Mouse (Mus musculus): ENCODE measurements around the gene Cspg5. TPM values are rescaled to one million over a fixed set of nuclear protein-coding genes. Genes with fewer than 3 reads are reported as not detected.

Cspg5 gene
- polyA plus RNA-seq, 1 experiment from 2014 or later, result 2.9 TPM

GRCm38 (mm10) chr9:110259118-110259517, 15.5 kb downstream of the Cspg5 start:
- Histone ChIP-seq H3K4me1 (0 out of 2 replicates have a peak, but pooled peaks cover 2% of the 10 kb centered on the region), H3K9ac (no peak overlapping the region), H3K4me2 (no peak overlapping the region), H3K36me3 (no peaks in the 10 kb centered on the region), H3K9me3 (replicated peaks) (no peaks in the 10 kb centered on the region), H3K27ac (no peak overlapping the region), H3K27me3 (no peaks in the 10 kb centered on the region), H3K4me3 (replicated peaks) (no peak overlapping the region)
- WGBS, result 87% methylated on average over 3 of the region's 3 CpGs
- no peak for ATAC-seq (replicated peaks; ENCODE audit: low FRiP score)

- H3K9ac ChIP-seq, result no peak overlapping the region
- no peak overlapping the region for H3K4me3 ChIP-seq (replicated peaks)
- H3K9me3 ChIP-seq (replicated peaks), result no peaks in the 10 kb centered on the region
- H3K27ac ChIP-seq, result no peak overlapping the region
- H3K36me3 ChIP-seq, result no peaks in the 10 kb centered on the region
- 89% methylated on average over 8 of the region's 8 CpGs for WGBS
- no peaks in the 10 kb centered on the region for H3K27me3 ChIP-seq
- ATAC-seq (replicated peaks; ENCODE audit: low FRiP score), result no peak
- H3K4me2 ChIP-seq, result no peak overlapping the region
- no peaks in the 10 kb centered on the region for H3K4me1 ChIP-seq
Measured at GRCm38 (mm10) chr9:110263181-110263580, 19.6 kb downstream of the Cspg5 start.

- no peaks in the 10 kb centered on the region for H3K9me3 ChIP-seq (replicated peaks)
- WGBS, result 61% methylated on average over 9 of the region's 9 CpGs
- no peak for ATAC-seq (replicated peaks; ENCODE audit: low FRiP score)
- H3K9ac ChIP-seq, result no peak overlapping the region
- H3K4me1 ChIP-seq, result 0 out of 2 replicates have a peak, but pooled peaks cover 2% of the 10 kb centered on the region
- H3K36me3 ChIP-seq, result no peaks in the 10 kb centered on the region
- no peak overlapping the region for H3K27ac ChIP-seq
- H3K4me2 ChIP-seq, result no peak overlapping the region
- H3K4me3 ChIP-seq (replicated peaks), result no peak overlapping the region
- H3K27me3 ChIP-seq, result no peaks in the 10 kb centered on the region
Measured at GRCm38 (mm10) chr9:110264991-110265390, 21.4 kb downstream of the Cspg5 start.

GRCm38 (mm10) chr9:110268416-110268815, 24.8 kb downstream of the Cspg5 start:
- Histone ChIP-seq H3K4me3 (replicated peaks) (no peak overlapping the region), H3K27ac (no peak overlapping the region), H3K4me1 (0 out of 2 replicates have a peak, but pooled peaks cover 2% of the 10 kb centered on the region), H3K4me2 (no peak overlapping the region), H3K9me3 (replicated peaks) (no peaks in the 10 kb centered on the region), H3K9ac (no peak overlapping the region), H3K36me3 (no peaks in the 10 kb centered on the region), H3K27me3 (no peaks in the 10 kb centered on the region)
- 88% methylated on average over 10 of the region's 10 CpGs for WGBS
- no peak for ATAC-seq (replicated peaks; ENCODE audit: low FRiP score)

GRCm38 (mm10) chr9:110272330-110272729, 28.7 kb downstream of the Cspg5 start:
- ATAC-seq (replicated peaks; ENCODE audit: low FRiP score), result no peak
- Histone ChIP-seq H3K4me2 (no peak overlapping the region), H3K4me3 (replicated peaks) (no peak overlapping the region), H3K4me1 (0 out of 2 replicates have a peak, but pooled peaks cover 2% of the 10 kb centered on the region), H3K36me3 (no peaks in the 10 kb centered on the region), H3K9me3 (replicated peaks) (no peaks in the 10 kb centered on the region), H3K27me3 (no peaks in the 10 kb centered on the region), H3K27ac (no peak overlapping the region), H3K9ac (no peak overlapping the region)
- WGBS, result 89% methylated on average over 3 of the region's 3 CpGs

- H3K4me3 ChIP-seq (replicated peaks), result no peak overlapping the region
- 0 out of 2 replicates have a peak, but pooled peaks cover 2% of the 10 kb centered on the region for H3K4me1 ChIP-seq
- no peak for ATAC-seq (replicated peaks; ENCODE audit: low FRiP score)
- H3K27ac ChIP-seq, result no peak overlapping the region
- no peaks in the 10 kb centered on the region for H3K27me3 ChIP-seq
- no peak overlapping the region for H3K4me2 ChIP-seq
- H3K9ac ChIP-seq, result no peak overlapping the region
- no peaks in the 10 kb centered on the region for H3K9me3 ChIP-seq (replicated peaks)
- no peaks in the 10 kb centered on the region for H3K36me3 ChIP-seq
- WGBS, result 83% methylated on average over 4 of the region's 4 CpGs
Measured at GRCm38 (mm10) chr9:110273507-110273906, 29.9 kb downstream of the Cspg5 start.

- no peak; the same call in 1 of the 2 replicates for ATAC-seq (replicated peaks; ENCODE audit: low FRiP score)
Measured at GRCm38 (mm10) chr9:110275882-110276281, 32.3 kb downstream of the Cspg5 start.

GRCm38 (mm10) chr9:110277431-110277881, 33.9 kb downstream of the Cspg5 start:
- no peak for ATAC-seq (replicated peaks; ENCODE audit: low FRiP score)
- WGBS, result 56% methylated on average over 8 of the region's 8 CpGs

More at GRCm38 (mm10) chr9:110275882-110276281, 32.3 kb downstream of the Cspg5 start:
- Histone ChIP-seq H3K36me3 (no peaks in the 10 kb centered on the region), H3K27ac (no peak overlapping the region), H3K4me1 (no peaks in the 10 kb centered on the region), H3K4me2 (no peak overlapping the region), H3K4me3 (replicated peaks) (no peak overlapping the region), H3K9me3 (replicated peaks) (no peaks in the 10 kb centered on the region), H3K9ac (no peak overlapping the region), H3K27me3 (no peaks in the 10 kb centered on the region)
- WGBS, result 47% methylated on average over 5 of the region's 5 CpGs

GRCm38 (mm10) chr9:110284075-110284697, 40.6 kb downstream of the Cspg5 start:
- no peaks in the 10 kb centered on the region for H3K9me3 ChIP-seq (replicated peaks)
- H3K27ac ChIP-seq, result no peak overlapping the region
- no peak for ATAC-seq (replicated peaks; ENCODE audit: low FRiP score)
- H3K36me3 ChIP-seq, result no peaks in the 10 kb centered on the region
- no peak overlapping the region for H3K9ac ChIP-seq
- no peaks in the 10 kb centered on the region for H3K27me3 ChIP-seq
- no peak overlapping the region for H3K4me3 ChIP-seq (replicated peaks)
- 90% methylated on average over 10 of the region's 10 CpGs for WGBS
- H3K4me2 ChIP-seq, result no peak overlapping the region
- no peaks in the 10 kb centered on the region for H3K4me1 ChIP-seq

More at GRCm38 (mm10) chr9:110277431-110277881, 33.9 kb downstream of the Cspg5 start:
- Histone ChIP-seq H3K27ac (no peak overlapping the region), H3K4me1 (no peaks in the 10 kb centered on the region), H3K9ac (no peak overlapping the region), H3K27me3 (no peaks in the 10 kb centered on the region), H3K36me3 (no peaks in the 10 kb centered on the region), H3K4me2 (no peak overlapping the region), H3K9me3 (replicated peaks) (no peaks in the 10 kb centered on the region), H3K4me3 (replicated peaks) (no peak overlapping the region)

GRCm38 (mm10) chr9:110287321-110287924, 43.8 kb downstream of the Cspg5 start:
- H3K27ac ChIP-seq, result no peak overlapping the region
- H3K36me3 ChIP-seq, result no peaks in the 10 kb centered on the region
- H3K9ac ChIP-seq, result no peak overlapping the region
- no peaks in the 10 kb centered on the region for H3K27me3 ChIP-seq
- H3K9me3 ChIP-seq (replicated peaks), result no peaks in the 10 kb centered on the region
- no peak for ATAC-seq (replicated peaks; ENCODE audit: low FRiP score)
- no peaks in the 10 kb centered on the region for H3K4me1 ChIP-seq
- 82% methylated on average over 7 of the region's 7 CpGs for WGBS
- H3K4me3 ChIP-seq (replicated peaks), result no peak overlapping the region
- H3K4me2 ChIP-seq, result no peak overlapping the region

GRCm38 (mm10) chr9:110293254-110293718, 49.7 kb downstream of the Cspg5 start:
- H3K27ac ChIP-seq, result no peak overlapping the region
- WGBS, result 63% methylated on average over 12 of the region's 12 CpGs
- no peak overlapping the region for H3K9ac ChIP-seq
- no peak for ATAC-seq (replicated peaks; ENCODE audit: low FRiP score)
- no peaks in the 10 kb centered on the region for H3K4me1 ChIP-seq
- H3K4me2 ChIP-seq, result no peak overlapping the region
- no peaks in the 10 kb centered on the region for H3K36me3 ChIP-seq
- H3K9me3 ChIP-seq (replicated peaks), result no peaks in the 10 kb centered on the region
- no peak overlapping the region for H3K4me3 ChIP-seq (replicated peaks)
- no peaks in the 10 kb centered on the region for H3K27me3 ChIP-seq

- no peak for ATAC-seq (replicated peaks; ENCODE audit: low FRiP score)
- WGBS, result 81% methylated on average over 13 of the region's 13 CpGs
- Histone ChIP-seq H3K9me3 (replicated peaks) (no peaks in the 10 kb centered on the region), H3K27ac (no peak overlapping the region), H3K27me3 (no peaks in the 10 kb centered on the region), H3K4me3 (replicated peaks) (no peak overlapping the region), H3K4me2 (no peak overlapping the region), H3K9ac (no peak overlapping the region), H3K36me3 (no peaks in the 10 kb centered on the region), H3K4me1 (no peaks in the 10 kb centered on the region)
Measured at GRCm38 (mm10) chr9:110293873-110294415, 50.4 kb downstream of the Cspg5 start.
